Mouse (Mus musculus) testis, adult 2 months (tissue): ENCODE results near the gene Ccn6.

Experiments
- CTCF ChIP-seq: fragments of 200-500 bp; IDR thresholded peaks from 2 replicates; pipeline ENCODE4 v1.5.1; 2012; ENCODE audit warnings: low read depth, mild to moderate bottlenecking, inconsistent platforms, low read length, moderate library complexity; ENCODE audit not compliant: control insufficient read depth, insufficient read depth, insufficient replicate concordance
- POLR2A ChIP-seq: fragments of 200-500 bp; IDR thresholded peaks from 2 replicates; pipeline ENCODE4 v1.6.1; 2012; ENCODE audit warnings: low read depth, mild to moderate bottlenecking, inconsistent platforms, low read length, moderate library complexity; ENCODE audit not compliant: control insufficient read depth

DNA sequence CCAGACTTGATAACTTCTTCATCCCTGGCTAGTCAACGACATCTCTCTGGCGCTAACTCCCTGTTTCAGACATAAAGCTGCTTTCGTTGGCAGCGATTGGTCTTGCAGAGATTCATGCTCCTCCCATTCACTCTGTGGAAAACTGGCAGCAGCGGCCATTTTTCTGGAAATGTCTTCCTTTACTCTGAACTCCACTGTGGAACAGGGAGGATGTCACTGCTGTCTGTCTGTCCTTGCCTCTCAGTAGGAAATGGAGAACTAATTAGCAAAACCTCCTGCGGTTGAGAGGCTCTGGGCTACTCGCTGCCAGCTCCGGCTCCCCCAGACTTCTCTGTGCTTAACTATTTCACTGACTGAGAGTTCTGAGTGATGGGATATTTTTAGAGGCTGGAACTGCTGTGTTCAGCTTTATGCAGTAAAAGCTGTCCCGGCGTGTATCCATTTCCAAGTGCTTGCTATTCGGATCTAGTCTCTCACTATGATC, 2.1 kb upstream of the Ccn6 start:
- TF ChIP-seq CTCF = no peak
- TF ChIP-seq POLR2A = no peak
